Mouse (Mus musculus) bone marrow macrophage, adult 2 months (primary cell): ENCODE measurements around the gene Akap7.

Source experiments
- CTCF ChIP-seq: IDR thresholded peaks from 2 replicates; pipeline ENCODE4 v1.5.1; 2012; ENCODE audit warnings: low read depth, mild to moderate bottlenecking, low read length, moderate library complexity
- POLR2A ChIP-seq: IDR thresholded peaks from 2 replicates; pipeline ENCODE4 v1.6.1; 2012; ENCODE audit warnings: mild to moderate bottlenecking, low read depth, low read length, borderline replicate concordance

DNA sequence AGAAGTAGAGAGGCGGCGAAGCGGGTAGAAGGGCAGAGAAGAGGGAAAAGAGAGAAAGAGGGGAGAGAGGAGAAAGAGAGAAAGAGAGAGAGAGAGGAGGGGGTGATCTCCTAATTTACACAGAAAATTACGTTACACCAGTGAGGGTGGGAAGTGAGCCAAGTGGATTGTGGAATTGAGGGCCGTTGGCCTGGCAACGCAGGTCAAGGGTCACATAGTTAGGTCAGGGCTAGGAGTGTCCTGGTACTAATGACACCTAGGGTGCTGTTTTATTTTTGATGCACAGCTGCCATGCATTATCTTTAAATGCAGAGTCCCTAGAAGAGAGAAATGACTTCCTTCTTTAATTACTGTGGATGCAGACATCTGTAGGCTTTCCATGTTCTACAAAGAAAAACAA is 153.4 kb downstream of the Akap7 start:
- TF ChIP-seq CTCF, result no peak
- TF ChIP-seq POLR2A, result no peak
